Mouse (Mus musculus): Measurements from ENCODE around the gene Myo18b. TPM values are rescaled to one million over a fixed set of nuclear protein-coding genes. Genes with fewer than 3 reads are reported as not detected.

The Myo18b gene
- polyA plus RNA-seq, 1 experiment from 2014 or later, result 17.1 TPM

DNA sequence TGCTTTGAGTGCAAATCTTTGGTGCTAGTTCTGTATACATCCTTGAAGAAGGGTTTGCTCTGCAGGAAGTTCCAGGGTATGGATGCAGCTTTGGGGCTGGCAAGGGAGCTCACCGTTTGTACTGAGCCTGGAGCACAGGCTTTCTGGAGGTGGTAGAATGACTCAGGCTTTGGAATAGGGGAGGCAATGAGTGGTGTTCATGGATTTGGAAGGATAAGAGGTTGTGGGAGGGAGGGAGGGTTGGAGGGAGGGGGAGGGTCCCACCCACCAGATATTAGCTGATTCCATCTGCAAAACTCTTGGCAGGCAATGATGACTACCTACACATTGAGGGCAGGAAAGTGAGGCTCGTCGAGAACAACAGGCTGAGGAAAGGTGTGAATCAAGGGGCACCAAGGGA is 195.4 kb downstream of the Myo18b start:
- WGBS, result 53% methylated on average over 3 of the region's 3 CpGs
- H3K9ac ChIP-seq, result no peak overlapping the region
- ATAC-seq (ENCODE audit: extremely low read depth, insufficient number of reproducible peaks, low FRiP score, low TSS enrichment), result no peak

DNA sequence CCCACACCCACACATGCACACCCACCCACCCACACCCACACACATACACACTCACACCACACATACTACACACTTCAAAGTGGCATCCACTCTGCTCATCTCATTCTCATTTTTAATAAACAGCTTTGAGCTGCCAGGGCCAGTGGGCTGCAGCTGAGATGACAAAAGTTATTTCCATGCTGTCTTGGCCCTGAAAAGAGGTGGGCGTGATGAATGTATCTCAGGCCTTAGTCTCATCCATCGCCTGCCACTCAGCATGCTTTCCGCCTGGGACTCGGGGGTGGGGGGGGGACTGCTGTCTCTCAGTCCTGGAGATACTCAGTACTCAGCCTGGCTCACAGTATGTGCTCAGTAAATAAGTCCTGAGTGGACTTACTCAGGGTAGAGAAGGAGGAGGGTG is 199.5 kb downstream of the Myo18b start:
- H3K27ac ChIP-seq (replicated peaks), result no peak overlapping the region
- no peak for ATAC-seq (ENCODE audit: extremely low read depth, insufficient number of reproducible peaks, low FRiP score, low TSS enrichment)
- WGBS, result 45% methylated on average over 4 of the region's 4 CpGs
- no peak overlapping the region for H3K4me3 ChIP-seq
- peaks cover 24% of the 10 kb centered on the region for H3K4me1 ChIP-seq
- 0 out of 2 replicates have a peak, but pooled peaks cover 5% of the 10 kb centered on the region for H3K27me3 ChIP-seq (replicated peaks)
- no peak overlapping the region for H3K4me2 ChIP-seq
- H3K9me3 ChIP-seq, result no peaks in the 10 kb centered on the region
- no peak overlapping the region for H3K9ac ChIP-seq
- peaks cover 34% of the 10 kb centered on the region for H3K36me3 ChIP-seq

More for the DNA sequence above, 195.4 kb downstream of the Myo18b start:
- H3K4me3 ChIP-seq, result no peak overlapping the region
- H3K36me3 ChIP-seq, result peaks cover 24% of the 10 kb centered on the region
- no peaks in the 10 kb centered on the region for H3K9me3 ChIP-seq
- H3K27ac ChIP-seq (replicated peaks), result no peak overlapping the region
- peaks cover 20% of the 10 kb centered on the region for H3K4me1 ChIP-seq
- peaks cover 11% of the 10 kb centered on the region; the same call in 1 of the 2 replicates for H3K27me3 ChIP-seq (replicated peaks)
- no peak overlapping the region for H3K4me2 ChIP-seq

DNA sequence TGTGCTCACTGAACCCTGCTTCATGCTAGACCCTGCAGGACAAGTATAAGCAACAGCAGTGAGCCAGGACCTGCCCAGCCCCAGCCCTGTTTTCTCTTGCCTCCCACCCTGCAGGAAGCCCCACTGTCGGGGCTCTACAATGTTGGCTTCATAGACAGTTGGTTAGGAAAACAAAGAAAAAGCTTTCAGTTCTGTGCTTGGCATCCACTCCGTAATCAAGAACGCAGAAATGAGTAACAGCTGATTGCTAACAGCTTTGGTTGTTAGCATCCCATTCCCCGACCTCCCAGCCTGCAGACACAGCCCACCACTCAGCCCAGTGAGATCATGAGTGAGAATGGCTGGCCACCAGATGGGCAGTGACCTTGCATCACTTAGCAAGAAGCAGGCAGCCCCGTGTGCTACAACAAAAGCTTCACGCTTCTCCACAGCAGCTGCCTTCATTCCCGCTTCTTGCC is 200.9 kb downstream of the Myo18b start:
- no peak for ATAC-seq (ENCODE audit: extremely low read depth, insufficient number of reproducible peaks, low FRiP score, low TSS enrichment)
- Histone ChIP-seq H3K4me3 (no peak overlapping the region), H3K9me3 (no peaks in the 10 kb centered on the region), H3K4me1 (peaks cover 24% of the 10 kb centered on the region), H3K36me3 (peaks cover 41% of the 10 kb centered on the region), H3K4me2 (no peak overlapping the region), H3K27me3 (replicated peaks) (no peaks in the 10 kb centered on the region), H3K9ac (no peak overlapping the region), H3K27ac (replicated peaks) (no peak overlapping the region)
- WGBS, result 57% methylated on average over 7 of the region's 7 CpGs

DNA sequence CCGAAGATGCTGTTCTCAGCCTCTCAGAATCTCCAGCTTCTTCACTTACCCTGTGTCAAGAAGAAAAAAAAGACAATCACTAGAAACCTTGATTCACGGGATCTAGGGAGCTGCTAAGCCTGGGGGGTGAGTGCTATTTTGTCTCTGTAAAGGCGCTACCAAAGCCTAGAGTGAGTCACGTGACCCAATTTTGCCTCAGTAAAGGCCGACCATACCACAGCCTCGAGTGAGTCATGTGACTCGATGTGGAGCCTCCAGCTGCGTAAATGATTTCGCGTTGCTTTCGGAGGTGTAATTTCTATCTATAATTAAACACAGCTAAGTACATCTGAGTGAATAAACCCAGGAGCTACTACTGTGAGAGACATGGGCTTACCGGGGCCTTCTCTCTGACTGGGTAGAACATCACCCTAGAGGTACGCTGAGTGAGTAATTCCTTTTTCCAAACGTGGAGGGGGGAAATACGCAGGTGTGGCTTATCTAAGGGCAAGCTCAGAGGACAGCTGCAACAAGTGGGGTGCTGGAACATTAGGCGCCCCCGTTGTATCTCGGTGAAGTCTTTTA is 202.8 kb downstream of the Myo18b start:
- Histone ChIP-seq H3K27ac (replicated peaks) (no peak overlapping the region), H3K36me3 (peaks cover 57% of the 10 kb centered on the region), H3K27me3 (replicated peaks) (no peaks in the 10 kb centered on the region), H3K4me1 (peaks cover 22% of the 10 kb centered on the region), H3K9ac (no peak overlapping the region), H3K4me3 (no peak overlapping the region), H3K4me2 (no peak overlapping the region), H3K9me3 (no peaks in the 10 kb centered on the region)
- WGBS, result 80% methylated on average over 18 of the region's 18 CpGs
- no peak for ATAC-seq (ENCODE audit: extremely low read depth, insufficient number of reproducible peaks, low FRiP score, low TSS enrichment)

DNA sequence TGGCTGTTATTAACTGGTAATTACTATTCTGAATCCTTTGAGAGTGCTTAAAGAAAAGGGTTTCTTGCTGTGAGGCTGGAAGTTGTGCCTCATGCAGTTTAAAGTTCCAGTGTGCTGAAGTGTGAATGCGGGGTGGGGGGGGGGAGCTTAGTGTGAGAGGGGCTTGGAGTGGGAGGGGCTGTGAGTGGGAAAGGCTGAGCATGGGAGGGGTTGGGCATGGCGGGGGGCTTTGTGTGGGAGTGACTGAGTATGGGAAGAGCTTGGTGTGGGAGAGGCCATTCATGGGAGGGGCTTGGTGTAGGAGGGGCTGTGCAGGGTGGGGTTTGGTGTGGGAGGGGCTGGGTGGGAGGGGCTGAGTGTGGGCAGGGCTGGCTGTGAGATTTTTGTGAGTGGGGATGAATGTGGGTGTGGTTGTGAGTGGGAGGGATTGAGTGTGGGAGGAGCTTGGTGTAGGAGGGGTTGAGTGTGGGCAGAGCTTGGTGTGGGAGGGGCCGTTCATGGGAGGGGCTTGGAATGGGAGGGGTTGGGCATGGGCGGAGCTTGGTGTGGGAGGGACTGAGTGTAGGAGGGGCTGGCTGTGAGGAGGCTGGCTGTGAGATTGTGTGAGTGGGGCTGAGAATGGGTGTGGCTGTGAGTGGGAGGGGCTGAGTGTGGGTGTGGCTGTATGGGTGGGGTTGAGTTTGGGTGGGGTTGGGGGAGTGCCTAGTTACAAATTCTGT is 208.9 kb downstream of the Myo18b start:
- Histone ChIP-seq H3K4me1 (no peaks in the 10 kb centered on the region), H3K4me2 (no peak overlapping the region), H3K9me3 (peaks cover 2% of the 10 kb centered on the region; the same call in 1 of the 2 replicates), H3K4me3 (no peak overlapping the region), H3K9ac (no peak overlapping the region), H3K36me3 (peaks cover 41% of the 10 kb centered on the region), H3K27me3 (replicated peaks) (peaks cover under 1% of the 10 kb centered on the region; the same call in 1 of the 2 replicates), H3K27ac (replicated peaks) (no peak overlapping the region)
- WGBS, result 60% methylated on average over 4 of the region's 4 CpGs
- ATAC-seq (ENCODE audit: extremely low read depth, insufficient number of reproducible peaks, low FRiP score, low TSS enrichment), result no peak

DNA sequence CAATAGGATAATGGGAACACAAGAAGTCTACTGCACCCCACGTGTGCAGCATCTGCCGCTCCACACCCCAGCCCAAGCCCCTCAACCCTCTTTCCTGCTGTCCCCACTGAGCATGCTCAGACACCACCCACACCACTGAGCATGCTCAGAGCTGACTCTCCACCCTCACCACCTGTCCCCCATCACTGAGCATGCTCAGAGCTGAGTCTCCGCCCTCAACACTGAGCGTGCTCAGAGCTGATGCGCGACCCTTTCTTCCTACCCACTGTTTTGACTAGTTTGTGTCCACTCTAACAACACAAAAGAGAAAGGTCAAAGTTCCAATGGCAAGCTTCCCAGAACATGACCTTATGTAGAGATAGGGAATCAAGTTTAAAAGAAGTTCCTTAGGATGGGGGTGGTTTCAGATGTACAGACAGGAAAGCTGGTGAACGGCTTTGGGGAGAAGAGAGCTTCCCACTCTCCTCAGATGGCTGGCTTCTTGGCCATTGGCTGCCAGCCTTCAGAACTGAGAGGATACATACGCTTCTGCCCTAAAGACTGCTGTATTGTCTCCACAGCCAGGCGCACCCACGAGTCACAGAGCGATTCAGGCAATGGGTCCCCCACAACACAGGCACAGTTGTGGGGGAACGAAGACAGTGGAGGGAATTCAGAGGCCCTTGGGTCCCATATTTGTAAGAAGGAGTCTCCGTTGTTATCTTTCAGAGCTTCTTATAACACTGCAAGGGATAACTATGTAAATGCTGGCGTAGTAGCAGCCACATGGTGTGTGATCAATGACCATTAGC is 209.7 kb downstream of the Myo18b start:
- Histone ChIP-seq H3K4me1 (no peaks in the 10 kb centered on the region), H3K4me3 (no peak overlapping the region), H3K27ac (replicated peaks) (no peak overlapping the region), H3K27me3 (replicated peaks) (peaks cover 7% of the 10 kb centered on the region; the same call in 1 of the 2 replicates), H3K9ac (no peak overlapping the region), H3K9me3 (peaks cover 2% of the 10 kb centered on the region; the same call in 1 of the 2 replicates), H3K4me2 (no peak overlapping the region), H3K36me3 (peaks cover 34% of the 10 kb centered on the region)
- ATAC-seq (ENCODE audit: extremely low read depth, insufficient number of reproducible peaks, low FRiP score, low TSS enrichment), result no peak
- 74% methylated on average over 14 of the region's 14 CpGs for WGBS

DNA sequence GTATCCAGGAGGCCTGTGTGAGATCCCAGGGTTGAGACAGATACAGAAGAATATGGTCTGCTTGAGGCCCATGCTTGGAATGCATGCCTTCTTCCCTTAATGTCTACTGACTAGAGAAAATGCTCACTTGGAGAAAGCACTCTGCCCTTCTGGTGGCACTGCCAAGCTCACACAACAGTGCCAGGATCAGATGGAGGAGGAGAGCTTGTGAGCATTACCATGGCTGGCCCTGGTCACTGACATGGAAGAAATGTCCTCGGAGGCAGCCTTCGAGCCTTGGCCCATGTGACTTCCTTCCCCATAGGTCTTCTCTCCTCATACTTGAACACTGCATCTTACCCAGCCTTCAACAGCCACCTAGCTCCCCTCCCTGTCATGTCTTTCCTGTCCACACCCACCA is 216.9 kb downstream of the Myo18b start:
- Histone ChIP-seq H3K27me3 (replicated peaks) (peaks cover 46% of the 10 kb centered on the region), H3K36me3 (no peaks in the 10 kb centered on the region), H3K4me2 (no peak overlapping the region), H3K27ac (replicated peaks) (no peak overlapping the region), H3K4me3 (no peak overlapping the region), H3K4me1 (peaks cover 13% of the 10 kb centered on the region), H3K9me3 (no peaks in the 10 kb centered on the region), H3K9ac (no peak overlapping the region)
- WGBS, result 86% methylated on average over 2 of the region's 2 CpGs
- no peak for ATAC-seq (ENCODE audit: extremely low read depth, insufficient number of reproducible peaks, low FRiP score, low TSS enrichment)

DNA sequence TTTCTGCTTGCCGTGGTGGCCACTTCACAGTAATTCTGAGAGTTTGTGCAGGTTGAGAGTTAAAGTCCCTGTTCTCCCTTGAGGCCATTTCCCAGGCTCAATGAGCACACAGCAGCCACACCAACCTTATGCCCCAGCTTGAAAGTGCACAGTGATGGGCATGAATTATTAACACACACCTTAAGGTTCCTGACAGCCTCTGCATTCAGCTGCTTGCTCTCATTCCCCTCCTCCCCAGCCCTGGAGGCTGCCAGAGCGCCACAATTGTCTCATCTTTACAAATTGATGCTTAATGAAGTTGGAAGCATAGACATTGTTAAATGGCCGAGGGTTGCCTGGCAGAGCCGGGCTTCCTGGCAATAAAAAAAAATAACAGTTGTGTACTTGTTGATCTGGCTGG is 218.0 kb downstream of the Myo18b start:
- no peak overlapping the region for H3K4me2 ChIP-seq
- WGBS, result 72% methylated on average over 4 of the region's 4 CpGs
- no peak for ATAC-seq (ENCODE audit: extremely low read depth, insufficient number of reproducible peaks, low FRiP score, low TSS enrichment)
- no peak overlapping the region for H3K27ac ChIP-seq (replicated peaks)
- no peaks in the 10 kb centered on the region for H3K36me3 ChIP-seq
- H3K9ac ChIP-seq, result no peak overlapping the region
- H3K9me3 ChIP-seq, result no peaks in the 10 kb centered on the region
- no peak overlapping the region for H3K4me3 ChIP-seq
- H3K4me1 ChIP-seq, result peaks cover 14% of the 10 kb centered on the region
- H3K27me3 ChIP-seq (replicated peaks), result peaks cover 54% of the 10 kb centered on the region

DNA sequence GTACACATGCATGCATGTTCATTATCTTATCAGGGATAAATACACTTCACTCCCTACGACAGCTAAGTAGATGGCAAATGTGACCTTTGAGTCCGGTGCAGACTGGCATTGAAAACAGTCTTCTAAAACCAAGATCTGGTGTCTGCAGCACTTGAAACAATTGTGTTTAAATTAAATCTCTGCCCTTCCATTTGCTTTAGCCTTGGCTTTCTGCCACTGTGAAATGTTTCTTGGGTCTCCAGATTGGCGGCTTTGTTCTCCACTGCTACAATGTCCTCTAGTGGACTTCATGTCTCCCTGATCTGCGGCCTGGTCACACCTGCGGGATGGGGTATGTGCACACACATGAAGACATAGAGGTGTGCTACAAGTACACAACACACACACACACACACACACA is 221.4 kb downstream of the Myo18b start:
- Histone ChIP-seq H3K27ac (replicated peaks) (no peak overlapping the region), H3K4me2 (no peak overlapping the region), H3K4me1 (peaks cover 14% of the 10 kb centered on the region), H3K9me3 (no peaks in the 10 kb centered on the region), H3K9ac (no peak overlapping the region), H3K36me3 (no peaks in the 10 kb centered on the region), H3K4me3 (no peak overlapping the region), H3K27me3 (replicated peaks) (peaks cover 74% of the 10 kb centered on the region)
- WGBS, result 49% methylated on average over 5 of the region's 5 CpGs
- ATAC-seq (ENCODE audit: extremely low read depth, insufficient number of reproducible peaks, low FRiP score, low TSS enrichment), result no peak

DNA sequence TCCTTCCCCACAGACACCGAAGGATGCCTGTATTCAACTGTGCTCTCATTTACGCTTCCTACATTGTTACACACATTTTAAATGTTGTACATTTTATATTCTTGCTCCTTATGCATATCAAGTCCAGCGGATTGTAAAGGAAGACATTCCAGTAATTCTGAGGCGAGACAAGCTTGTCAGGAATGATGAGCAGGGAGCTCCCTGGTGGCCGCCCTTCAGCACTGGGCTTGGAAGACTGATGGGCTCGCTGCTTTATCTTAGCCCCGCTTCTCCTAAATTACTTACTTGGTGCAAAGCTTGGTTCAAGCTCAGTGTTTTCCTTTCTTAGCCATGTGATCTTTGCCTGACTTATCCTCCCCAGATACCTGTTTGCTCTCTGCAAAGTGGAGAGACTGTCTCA is 223.7 kb downstream of the Myo18b start:
- no peak for ATAC-seq (ENCODE audit: extremely low read depth, insufficient number of reproducible peaks, low FRiP score, low TSS enrichment)

DNA sequence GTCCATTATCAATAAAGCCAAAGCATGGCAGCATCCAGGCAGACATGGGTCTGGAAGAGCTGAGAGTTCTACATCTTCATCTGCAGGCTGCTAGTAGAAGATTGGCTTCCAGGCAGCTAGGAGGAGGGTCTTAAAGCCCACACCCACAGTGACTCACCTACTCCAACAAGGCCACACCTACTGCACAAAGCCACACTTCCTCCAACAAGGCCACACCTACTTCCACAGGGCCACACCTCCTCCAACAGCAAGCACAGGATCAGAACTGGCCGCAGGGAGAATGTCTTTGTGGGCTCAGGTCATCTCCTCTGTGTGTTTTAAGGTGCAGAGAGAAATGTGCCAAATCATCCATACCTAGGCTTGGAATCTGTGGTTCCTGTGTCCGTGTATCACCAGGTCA is 224.2 kb downstream of the Myo18b start:
- WGBS, result 35% methylated on average over 2 of the region's 2 CpGs
- no peak overlapping the region for H3K27ac ChIP-seq (replicated peaks)
- no peak overlapping the region for H3K9ac ChIP-seq
- H3K36me3 ChIP-seq, result no peaks in the 10 kb centered on the region
- H3K4me3 ChIP-seq, result no peak overlapping the region
- no peak for ATAC-seq (ENCODE audit: extremely low read depth, insufficient number of reproducible peaks, low FRiP score, low TSS enrichment)
- peaks cover 66% of the 10 kb centered on the region for H3K27me3 ChIP-seq (replicated peaks)
- H3K4me1 ChIP-seq, result peaks cover 14% of the 10 kb centered on the region
- H3K4me2 ChIP-seq, result no peak overlapping the region
- no peaks in the 10 kb centered on the region for H3K9me3 ChIP-seq

More for the DNA sequence above, 223.7 kb downstream of the Myo18b start:
- 39% methylated on average over 7 of the region's 7 CpGs for WGBS
- H3K27me3 ChIP-seq (replicated peaks), result peaks cover 66% of the 10 kb centered on the region
- no peaks in the 10 kb centered on the region for H3K9me3 ChIP-seq
- no peak overlapping the region for H3K27ac ChIP-seq (replicated peaks)
- H3K4me2 ChIP-seq, result no peak overlapping the region
- H3K9ac ChIP-seq, result no peak overlapping the region
- H3K36me3 ChIP-seq, result no peaks in the 10 kb centered on the region
- peaks cover 14% of the 10 kb centered on the region for H3K4me1 ChIP-seq
- H3K4me3 ChIP-seq, result no peak overlapping the region

Data from heart, embryonic 13.5 days (tissue).